8 mouse cellular contexts compared by ENCODE assay signal in the genomic region with DNA sequence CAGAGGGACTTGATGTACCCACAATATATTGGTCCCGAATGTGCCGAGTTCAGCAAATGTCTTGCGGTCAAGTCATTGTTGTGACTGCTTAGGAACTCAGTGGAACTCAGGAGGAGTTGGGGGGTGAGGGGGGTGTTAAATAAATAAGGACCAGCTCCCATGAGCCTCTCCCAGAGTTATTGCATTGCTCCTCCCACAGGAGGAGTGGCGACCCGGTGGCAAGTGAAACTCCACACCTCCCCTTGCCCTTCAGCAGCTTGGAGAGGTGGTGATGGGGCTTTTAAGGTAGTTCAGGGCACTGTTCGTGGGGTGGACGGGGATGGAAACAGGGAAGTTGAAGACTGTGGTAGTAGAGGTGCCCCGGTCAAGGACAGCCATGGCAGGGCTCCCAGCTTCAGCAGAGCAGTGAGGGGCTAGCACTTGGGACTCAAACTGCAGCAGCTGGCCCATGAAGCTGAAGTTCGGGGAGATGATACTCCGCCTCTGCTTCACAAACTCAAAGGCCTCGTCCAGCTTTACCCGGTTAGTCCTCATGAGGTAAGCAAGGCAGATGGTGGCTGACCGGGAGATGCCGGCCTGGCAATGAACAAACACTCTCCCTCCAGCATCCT. TPM values are rescaled to one million over a fixed set of nuclear protein-coding genes. Genes with fewer than 3 reads are reported as not detected.
DNase-seq lines count a peak whose midpoint lies in the region; ATAC-seq lines count a peak whose summit lies in the region.

No protein-coding gene starts in this region.

- peak overlapping the region; percentile 97 to 99; a peak in 3 of 4 replicates for H3K27ac ChIP-seq in heart, embryonic 14.5 days (replicated peaks in 1 of 2; ENCODE audit: control insufficient read depth in 1 of 2, insufficient read depth in 1 of 2, low read depth in 2 of 2, low read length in 2 of 2)
- no peak overlapping the region for H3K27ac ChIP-seq in midbrain, embryonic 13.5 days

- ATAC-seq in heart, embryonic 14.5 days (ENCODE audit: insufficient number of reproducible peaks, insufficient read depth, low FRiP score, low read depth) = no peak
- ATAC-seq in midbrain, embryonic 13.5 days = no peak

- peaks cover 44 to 57% of the 10 kb centered on the region in 2 experiments for H3K4me1 ChIP-seq in heart, embryonic 14.5 days (ENCODE audit: control insufficient read depth in 2 of 2, insufficient read depth in 2 of 2, low read length in 2 of 2)
- peaks cover 57% of the 10 kb centered on the region for H3K4me1 ChIP-seq in midbrain, embryonic 13.5 days (replicated peaks)

- no peaks in the 10 kb centered on the region for H3K9me3 ChIP-seq in heart, embryonic 14.5 days (ENCODE audit: control insufficient read depth, low read length)
- H3K9me3 ChIP-seq in midbrain, embryonic 13.5 days = no peaks in the 10 kb centered on the region

- H3K4me3 ChIP-seq in heart, embryonic 14.5 days (ENCODE audit: control insufficient read depth in 1 of 2, insufficient read depth in 1 of 2, low read depth in 1 of 2, low read length in 2 of 2) = peak overlapping the region; percentile 83 to 85
- peak overlapping the region; percentile 80 for H3K4me3 ChIP-seq in midbrain, embryonic 13.5 days (replicated peaks)

- DNase-seq in gastrocnemius, adult 18-20 months (ENCODE audit: low spot score) = peak; percentile 79
- no peak for DNase-seq in gastrocnemius, postnatal 36 days
- peak; percentile 72 for DNase-seq in cerebellum, adult 9-10 months
- peak; percentile 76 to 77 for DNase-seq in kidney, postnatal 36 days
- no peak for DNase-seq in right cerebral cortex, postnatal 10 days (ENCODE audit: low spot score in 2 of 2)
- DNase-seq in layer of hippocampus, adult 18-20 months (ENCODE audit: low spot score in 2 of 2) = no peak

- H3K36me3 ChIP-seq in heart, embryonic 14.5 days (ENCODE audit: control insufficient read depth, insufficient read depth, low read length) = peaks cover 26% of the 10 kb centered on the region
- peaks cover 6% of the 10 kb centered on the region; the same call in 1 of the 2 replicates for H3K36me3 ChIP-seq in midbrain, embryonic 13.5 days

- 50% methylated on average over 14 of the region's 14 CpGs for WGBS in heart, embryonic 14.5 days
- WGBS in midbrain, embryonic 13.5 days = 87% methylated on average over 14 of the region's 14 CpGs

- intact Hi-C loops in gastrocnemius, postnatal 36 days (cut with DNase I) = no loop called here

- H3K27me3 ChIP-seq in heart, embryonic 14.5 days (ENCODE audit: control insufficient read depth, insufficient read depth, low read length) = no peaks in the 10 kb centered on the region
- no peaks in the 10 kb centered on the region for H3K27me3 ChIP-seq in midbrain, embryonic 13.5 days

- peak overlapping the region; percentile 95 for H3K4me2 ChIP-seq in heart, embryonic 14.5 days (ENCODE audit: low read length)
- peak overlapping the region; percentile 77 for H3K4me2 ChIP-seq in midbrain, embryonic 13.5 days (replicated peaks)

- peak overlapping the region; percentile 98 for H3K9ac ChIP-seq in heart, embryonic 14.5 days (ENCODE audit: low read length)
- peak overlapping the region; percentile 96 for H3K9ac ChIP-seq in midbrain, embryonic 13.5 days (replicated peaks)

RNA-seq across cellular contexts. Expression of a gene that starts 55.2 kb away (rescaled TPM):
- 10 to 100 TPM; 44.6 to 46.5 TPM for total RNA-seq in gastrocnemius, adult 18-20 months (2021)
- 10 to 100 TPM; 47.2 to 51.5 TPM for total RNA-seq in gastrocnemius, postnatal 36 days (2021)
- polyA plus RNA-seq in heart, embryonic 14.5 days (2014; fragmentation: Nextera tagmentation; extraction: Ambion mirVana) = 120 and 121 TPM in 2 replicates
- polyA plus RNA-seq in midbrain, embryonic 13.5 days (2015; fragmentation: Nextera tagmentation; extraction: Ambion mirVana) = 91.5 and 102 TPM in 2 replicates
- 100 to 1,000 TPM; 120 to 129 TPM for total RNA-seq in layer of hippocampus, adult 18-20 months (2021)

RNA-seq across cellular contexts. Expression of a gene that starts 55.8 kb away (rescaled TPM):
- 100 to 1,000 TPM in 1 of 2 experiments, 10 to 100 TPM in 1; 66.1 to 117 TPM for total RNA-seq in gastrocnemius, adult 18-20 months (2021)
- total RNA-seq in gastrocnemius, postnatal 36 days (2021) = 100 to 1,000 TPM in 1 of 2 experiments, 10 to 100 TPM in 1; 74.6 to 112 TPM
- polyA plus RNA-seq in heart, embryonic 14.5 days (2014; fragmentation: Nextera tagmentation; extraction: Ambion mirVana) = 30.2 and 36.9 TPM in 2 replicates
- 41.3 and 43.8 TPM in 2 replicates for polyA plus RNA-seq in midbrain, embryonic 13.5 days (2015; fragmentation: Nextera tagmentation; extraction: Ambion mirVana)
- total RNA-seq in layer of hippocampus, adult 18-20 months (2021) = 10 to 100 TPM; 24.8 to 28.2 TPM

Comparison
In these comparisons a context has a peak if more than half of its experiments do, and no peak if none do; other contexts are left out.
1. DNase-seq: peak in gastrocnemius, adult 18-20 months (single experiment), cerebellum, adult 9-10 months (single experiment) and kidney, postnatal 36 days (2 of 2); none in gastrocnemius, postnatal 36 days (0 of 2), right cerebral cortex, postnatal 10 days (0 of 2) and layer of hippocampus, adult 18-20 months (0 of 2).